Mouse (Mus musculus) mesoderm, embryonic 11.5 days (tissue): ENCODE data around the gene Gm20388.
A peak's percentile ranks its signal among the peaks of the same experiment; 100 is the strongest.
"Not testable (repeated sequence)": the region's sequence is repeated elsewhere in the genome, so short reads cannot be mapped to it uniquely, and the experiment has no call there.

Source experiments
- DNase-seq: peaks from one replicate; pipeline ENCODE4 v3.0.0-alpha.2; 2012; ENCODE audit warnings: low read depth, low spot score

Gm20388 gene

GRCm38 (mm10) chr8:123612652-123613051 lies 3702.0 kb downstream of the Gm20388 start:
- DNase-seq: not testable (repeated sequence)

GRCm38 (mm10) chr8:123623523-123623922 lies 3712.9 kb downstream of the Gm20388 start:
- not testable (repeated sequence) for DNase-seq

GRCm38 (mm10) chr8:123624274-123624673 lies 3713.6 kb downstream of the Gm20388 start:
- no peak for DNase-seq

- no peak for DNase-seq
Measured at GRCm38 (mm10) chr8:123624702-123625101, 3714.1 kb downstream of the Gm20388 start.

GRCm38 (mm10) chr8:123625717-123626116 lies 3715.1 kb downstream of the Gm20388 start:
- no peak for DNase-seq

GRCm38 (mm10) chr8:123627410-123628147 lies 3716.9 kb downstream of the Gm20388 start:
- DNase-seq: no peak

GRCm38 (mm10) chr8:123628253-123628967 lies 3717.8 kb downstream of the Gm20388 start:
- peak; percentile 56 for DNase-seq

GRCm38 (mm10) chr8:123628968-123629755 lies 3718.5 kb downstream of the Gm20388 start:
- DNase-seq: peak; percentile 89

- no peak for DNase-seq
Measured at GRCm38 (mm10) chr8:123630058-123630457, 3719.4 kb downstream of the Gm20388 start.

GRCm38 (mm10) chr8:123630841-123631251 lies 3720.2 kb downstream of the Gm20388 start:
- peak; percentile 51 for DNase-seq

- DNase-seq: not testable (repeated sequence)
Measured at GRCm38 (mm10) chr8:123631746-123632145, 3721.1 kb downstream of the Gm20388 start.

- DNase-seq: no peak
Measured at GRCm38 (mm10) chr8:123632257-123632656, 3721.6 kb downstream of the Gm20388 start.

- DNase-seq: no peak
Measured at GRCm38 (mm10) chr8:123633801-123634200, 3723.2 kb downstream of the Gm20388 start.

- DNase-seq: no peak
Measured at GRCm38 (mm10) chr8:123634395-123635131, 3723.9 kb downstream of the Gm20388 start.

- no peak for DNase-seq
Measured at GRCm38 (mm10) chr8:123635671-123636070, 3725.0 kb downstream of the Gm20388 start.

- peak; percentile 81 for DNase-seq
Measured at GRCm38 (mm10) chr8:123643330-123644051, 3732.8 kb downstream of the Gm20388 start.

GRCm38 (mm10) chr8:123645229-123645628 lies 3734.6 kb downstream of the Gm20388 start:
- no peak for DNase-seq

- no peak for DNase-seq
Measured at GRCm38 (mm10) chr8:123648245-123649170, 3737.9 kb downstream of the Gm20388 start.

- no peak for DNase-seq
Measured at GRCm38 (mm10) chr8:123649483-123649882, 3738.8 kb downstream of the Gm20388 start.
